Mouse (Mus musculus) forebrain, embryonic 15.5 days (tissue): Measurements from ENCODE around the gene Zfp868. TPM values are rescaled to one million over a fixed set of nuclear protein-coding genes. Genes with fewer than 3 reads are reported as not detected.
"Not testable (repeated sequence)": the region's sequence is repeated elsewhere in the genome, so short reads cannot be mapped to it uniquely, and the experiment has no call there.

ENCODE experiments used
- ATAC-seq: fragments of 200-750 bp; cut with Nextera tagmentation; replicated peaks from 2 replicates; pipeline ENCODE4 v1.8.0; 2017; ENCODE audit warnings: mild to moderate bottlenecking, moderate TSS enrichment, moderate library complexity
- H3K27ac ChIP-seq: fragments of 300-500 bp; sonication (generic); replicated peaks from 2 replicates; pipeline ENCODE4 v1.5.1; 2015; ENCODE audit warnings: mild to moderate bottlenecking, inconsistent platforms
- H3K27me3 ChIP-seq: fragments of 300-500 bp; sonication (generic); 2 replicates; pipeline ENCODE4 v1.6.1; 2015; ENCODE audit warnings: inconsistent platforms
- H3K36me3 ChIP-seq: fragments of 300-500 bp; sonication (generic); 2 replicates; pipeline ENCODE4 v1.6.1; 2015; ENCODE audit warnings: mild to moderate bottlenecking, inconsistent platforms
- H3K4me1 ChIP-seq: fragments of 300-500 bp; sonication (generic); 2 replicates; pipeline ENCODE4 v1.6.1; 2015; ENCODE audit warnings: inconsistent platforms
- H3K4me2 ChIP-seq: fragments of 300-500 bp; sonication (generic); replicated peaks from 2 replicates; pipeline ENCODE4 v1.6.1; 2015; ENCODE audit warnings: mild to moderate bottlenecking, inconsistent platforms
- H3K4me3 ChIP-seq: fragments of 300-500 bp; sonication (generic); 2 replicates; pipeline ENCODE4 v1.5.1; 2015; ENCODE audit warnings: mild to moderate bottlenecking, inconsistent platforms
- H3K9ac ChIP-seq: fragments of 300-500 bp; sonication (generic); replicated peaks from 2 replicates; pipeline ENCODE4 v1.6.1; 2015; ENCODE audit warnings: mild to moderate bottlenecking, inconsistent platforms
- H3K9me3 ChIP-seq: fragments of 300-500 bp; sonication (generic); 2 replicates; pipeline ENCODE4 v1.6.1; 2016; ENCODE audit warnings: inconsistent platforms
- WGBS: fragments of 180-500 bp; shearing (Covaris S2); methylation state at CpG from one replicate; pipeline ENCODE4 v1.1.7; 2015; ENCODE audit warnings: mixed read lengths; 5-methylcytosine and 5-hydroxymethylcytosine counted together
- polyA plus RNA-seq: library from polyadenylated mRNA; unstranded; fragments of >200 nt; fragmentation: Nextera tagmentation; extraction: Ambion mirVana; gene quantifications from 2 replicates; pipeline ENCODE4 v1.2.1, GENCODE M21; 2015

The Zfp868 gene
- 43.9 and 44.7 TPM in 2 replicates for polyA plus RNA-seq

- H3K27me3 ChIP-seq = no peaks in the 10 kb centered on the region
- no peaks in the 10 kb centered on the region; the same call in 1 of the 2 replicates for H3K36me3 ChIP-seq
- under 1% methylated on average over 41 of the region's 41 CpGs for WGBS
- H3K27ac ChIP-seq = peak within 1 kb of the TSS; percentile 100
- H3K9ac ChIP-seq = peak within 1 kb of the TSS; percentile 96
- H3K9me3 ChIP-seq = no peaks in the 10 kb centered on the region
- peak within 1 kb of the TSS; percentile 51 for H3K4me2 ChIP-seq
- H3K4me3 ChIP-seq = peak within 1 kb of the TSS; percentile 93
- peaks cover 14% of the 10 kb centered on the region for H3K4me1 ChIP-seq
- peak; percentile 100 for ATAC-seq
Measured at GRCm38 (mm10) chr8:69625095-69625789, at the start of gene Zfp868. Zfp868 (minus strand) TSS chr8:69625548.

DNA sequence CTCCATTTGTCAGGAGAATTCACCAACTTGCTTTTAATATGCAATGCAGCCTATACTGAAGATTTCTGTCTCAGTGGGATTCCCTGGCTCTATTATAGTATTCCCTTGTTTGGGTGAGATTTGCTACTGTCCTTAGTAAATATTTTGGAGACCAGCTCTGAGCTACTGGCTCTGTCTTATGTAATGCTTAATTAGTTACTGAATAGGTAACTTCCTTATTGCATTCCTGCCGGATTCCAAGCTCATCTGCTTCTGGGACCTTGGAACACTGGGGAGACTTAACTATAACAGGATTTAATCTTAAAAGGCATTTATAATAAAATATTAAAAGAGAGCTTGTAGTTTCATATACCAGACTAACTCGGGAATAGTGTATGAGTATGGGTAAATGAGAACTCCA, 39.7 kb upstream of the Zfp868 start:
- 71% methylated on average over 2 of the region's 2 CpGs for WGBS
- not testable (repeated sequence) for H3K27me3 ChIP-seq, H3K9me3 ChIP-seq, ATAC-seq, H3K4me1 ChIP-seq, H3K4me2 ChIP-seq, H3K27ac ChIP-seq, H3K9ac ChIP-seq, H3K4me3 ChIP-seq
- peaks cover 21% of the 10 kb centered on the region for H3K36me3 ChIP-seq

DNA sequence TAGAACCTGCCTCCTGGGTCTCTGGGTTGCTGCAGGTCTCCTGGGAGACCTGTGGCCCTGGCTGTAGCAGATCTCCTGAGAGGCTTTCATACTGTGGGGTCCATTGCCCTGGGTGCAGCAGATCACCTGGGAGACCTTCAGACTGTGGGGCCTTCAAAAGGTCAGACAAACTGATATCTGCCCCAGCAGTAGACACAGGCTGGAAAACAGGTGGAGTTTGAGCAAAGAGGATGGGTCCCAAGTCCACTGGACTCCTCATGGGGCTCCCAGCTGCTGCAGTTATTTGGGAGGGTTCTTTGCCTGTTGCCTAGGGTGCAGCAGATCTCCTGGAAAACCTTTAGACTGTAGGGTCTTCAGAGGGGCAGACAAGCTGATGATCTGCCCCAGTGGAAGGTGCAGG, 35.9 kb upstream of the Zfp868 start:
- Histone ChIP-seq H3K27ac (no peak overlapping the region), H3K9ac (no peak overlapping the region), H3K27me3 (no peaks in the 10 kb centered on the region), H3K4me3 (no peak overlapping the region), H3K9me3 (no peaks in the 10 kb centered on the region), H3K4me2 (no peak overlapping the region), H3K4me1 (no peaks in the 10 kb centered on the region), H3K36me3 (peaks cover 21% of the 10 kb centered on the region)
- ATAC-seq = no peak

GRCm38 (mm10) chr8:69654358-69654981, 29.1 kb upstream of the Zfp868 start, which contains the start of gene Zfp964:
Zfp964 (plus strand) TSS chr8:69654479.
- Histone ChIP-seq H3K4me3 (peak within 1 kb of the TSS; percentile 58), H3K27ac (peak within 1 kb of the TSS; percentile 78), H3K4me2 (peak within 1 kb of the TSS; percentile 68), H3K9ac (peak within 1 kb of the TSS; percentile 53), H3K4me1 (peaks cover 8% of the 10 kb centered on the region; the same call in 1 of the 2 replicates), H3K36me3 (no peaks in the 10 kb centered on the region), H3K9me3 (no peaks in the 10 kb centered on the region), H3K27me3 (no peaks in the 10 kb centered on the region)
- under 1% methylated on average over 55 of the region's 55 CpGs for WGBS
- ATAC-seq = peak; percentile 100

GRCm38 (mm10) chr8:69653808-69654357, 28.5 kb upstream of the Zfp868 start:
- Histone ChIP-seq H3K4me3 (peak overlapping the region; percentile 58), H3K27me3 (no peaks in the 10 kb centered on the region), H3K4me2 (peak overlapping the region; percentile 68), H3K4me1 (peaks cover 8% of the 10 kb centered on the region; the same call in 1 of the 2 replicates), H3K36me3 (no peaks in the 10 kb centered on the region), H3K9ac (no peak overlapping the region), H3K9me3 (no peaks in the 10 kb centered on the region), H3K27ac (0 out of 2 replicates have a peak overlapping the region, but pooled peaks have one; percentile 18)
- 44% methylated on average over 10 of the region's 10 CpGs for WGBS
- ATAC-seq = peak; percentile 1; the same call in 1 of the 2 replicates

- H3K27ac ChIP-seq = no peak overlapping the region
- 91% methylated on average over 1 of the region's 1 CpGs for WGBS
- H3K9me3 ChIP-seq = no peaks in the 10 kb centered on the region
- H3K27me3 ChIP-seq = no peaks in the 10 kb centered on the region
- no peak overlapping the region for H3K4me3 ChIP-seq
- no peak overlapping the region for H3K4me2 ChIP-seq
- H3K4me1 ChIP-seq = 0 out of 2 replicates have a peak, but pooled peaks cover 2% of the 10 kb centered on the region
- ATAC-seq = 0 out of 2 replicates have a peak, but pooled peaks have one; percentile 32
- H3K9ac ChIP-seq = no peak overlapping the region
- peaks cover 32% of the 10 kb centered on the region for H3K36me3 ChIP-seq
Measured at GRCm38 (mm10) chr8:69618078-69618477, 7.3 kb downstream of the Zfp868 start.

- no peaks in the 10 kb centered on the region for H3K4me1 ChIP-seq
- H3K9ac ChIP-seq = no peak overlapping the region
- H3K4me2 ChIP-seq = no peak overlapping the region
- no peaks in the 10 kb centered on the region for H3K27me3 ChIP-seq
- H3K36me3 ChIP-seq = peaks cover 62% of the 10 kb centered on the region
- ATAC-seq = no peak
- no peaks in the 10 kb centered on the region for H3K9me3 ChIP-seq
- H3K4me3 ChIP-seq = no peak overlapping the region
- no peak overlapping the region for H3K27ac ChIP-seq
- 68% methylated on average over 2 of the region's 2 CpGs for WGBS
Measured at GRCm38 (mm10) chr8:69614687-69615086, 10.7 kb downstream of the Zfp868 start.

DNA sequence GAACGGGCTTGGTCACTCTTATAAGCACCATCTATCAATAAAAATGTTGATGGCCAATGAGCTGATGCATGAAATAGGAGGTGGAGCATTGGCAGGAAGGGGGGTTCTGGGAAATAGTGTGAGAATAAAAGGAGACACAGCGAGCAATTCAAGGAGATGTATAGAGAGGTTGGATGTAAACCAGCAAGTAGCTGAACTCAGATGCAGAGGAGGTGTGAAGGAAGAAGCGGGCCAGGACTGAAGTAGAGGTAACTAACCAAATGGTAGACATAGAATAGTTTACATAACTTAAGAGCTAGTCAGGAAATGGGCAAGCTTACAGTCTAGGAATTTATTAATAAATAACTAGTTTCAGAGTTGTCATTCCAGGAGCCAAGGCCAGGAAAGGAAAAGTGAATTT, 27.8 kb downstream of the Zfp868 start:
- not testable (repeated sequence) for H3K4me1 ChIP-seq, H3K9me3 ChIP-seq, ATAC-seq, H3K4me2 ChIP-seq, H3K36me3 ChIP-seq, H3K27me3 ChIP-seq, H3K4me3 ChIP-seq, H3K27ac ChIP-seq, H3K9ac ChIP-seq
- WGBS = 91% methylated on average over 3 of the region's 3 CpGs

DNA sequence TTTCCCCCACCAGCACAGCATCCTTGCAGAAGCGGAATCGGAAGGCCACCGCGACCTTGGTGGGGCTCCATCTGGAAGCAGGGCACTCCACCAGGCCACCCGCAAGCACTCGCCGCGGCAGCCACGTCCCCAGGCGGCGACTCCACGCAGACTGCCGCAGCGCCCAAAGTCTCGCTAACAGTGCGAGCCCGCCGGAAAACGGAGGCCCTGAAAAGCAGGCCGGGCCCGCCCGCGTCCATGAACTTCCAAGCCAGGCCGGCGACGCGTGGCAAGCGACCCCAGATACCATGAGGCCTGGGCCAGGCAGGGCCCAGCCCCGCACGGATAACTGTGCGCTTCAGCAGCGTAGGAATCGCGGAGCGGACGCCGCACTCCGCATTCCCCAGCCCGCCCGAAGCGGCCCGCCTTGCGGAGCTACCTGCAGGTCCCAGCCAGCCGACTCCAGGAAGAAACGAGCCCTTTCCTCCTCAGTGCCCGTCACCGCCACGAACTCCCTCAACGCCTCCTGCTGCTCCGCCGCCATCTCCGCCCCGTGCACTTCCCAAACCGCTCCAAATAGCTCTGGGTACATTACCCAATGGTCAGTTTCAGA, 40.6 kb downstream of the Zfp868 start:
- Histone ChIP-seq H3K9ac (peak overlapping the region; percentile 70), H3K9me3 (no peaks in the 10 kb centered on the region), H3K4me2 (peak overlapping the region; percentile 88), H3K27ac (0 out of 2 replicates have a peak overlapping the region, but pooled peaks have one; percentile 1), H3K36me3 (no peaks in the 10 kb centered on the region), H3K4me3 (peak overlapping the region; percentile 55), H3K4me1 (no peaks in the 10 kb centered on the region), H3K27me3 (no peaks in the 10 kb centered on the region)
- peak; percentile 76 for ATAC-seq
- under 1% methylated on average over 54 of the region's 54 CpGs for WGBS

DNA sequence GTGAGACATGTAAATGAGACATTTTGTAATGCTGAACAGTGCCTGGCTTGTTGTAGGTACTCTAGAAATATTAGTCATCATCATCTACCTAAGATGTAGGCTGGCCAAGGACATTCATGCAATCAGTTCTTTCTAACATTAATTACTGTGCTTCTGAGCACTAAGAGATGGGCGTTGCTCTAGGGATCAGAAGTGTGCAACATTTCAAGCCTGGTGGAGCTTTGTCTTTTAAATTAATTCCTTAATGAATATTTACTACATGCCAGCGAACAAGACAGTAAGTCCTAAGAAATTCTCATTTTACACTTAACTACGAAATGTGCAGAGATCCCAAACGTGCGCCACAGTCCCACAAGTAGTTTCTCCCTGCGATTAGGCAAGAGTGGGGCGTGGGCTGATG, 41.1 kb downstream of the Zfp868 start:
- H3K27ac ChIP-seq = 0 out of 2 replicates have a peak overlapping the region, but pooled peaks have one; percentile 1
- not testable (repeated sequence) for ATAC-seq
- 11% methylated on average over 7 of the region's 7 CpGs for WGBS

More for the DNA sequence above, 41.1 kb downstream of the Zfp868 start:
- not testable (repeated sequence) for H3K36me3 ChIP-seq, H3K27me3 ChIP-seq, H3K9me3 ChIP-seq, H3K4me1 ChIP-seq
- peak overlapping the region; percentile 70 for H3K9ac ChIP-seq
- H3K4me3 ChIP-seq = peak overlapping the region; percentile 55
- H3K4me2 ChIP-seq = peak overlapping the region; percentile 88
